Mouse (Mus musculus): Measurements from ENCODE around the gene Skiv2l.
"Not testable (repeated sequence)": the region's sequence is repeated elsewhere in the genome, so short reads cannot be mapped to it uniquely, and the experiment has no call there.

Skiv2l gene

GRCm38 (mm10) chr17:34836155-34836855 lies 13.7 kb downstream of the Skiv2l start:
- in situ Hi-C loops (cut with MboI, MseI) = loop anchor here (25.0 kb wide), 2 partner anchors 774 to 924 kb away; partner anchors contain the start of genes Daxx (in 1 of the 2), Platr17 (in 1 of the 2), Tapbp (in 1 of the 2) and Zbtb22 (in 1 of the 2)

GRCm38 (mm10) chr17:34830776-34831175 lies 19.2 kb downstream of the Skiv2l start:
- in situ Hi-C loops (cut with MboI, MseI) = loop anchor here (25.0 kb wide), 2 partner anchors 768 to 918 kb away; partner anchors contain the start of genes Daxx (in 1 of the 2), Platr17 (in 1 of the 2), Tapbp (in 1 of the 2) and Zbtb22 (in 1 of the 2)

GRCm38 (mm10) chr17:34814818-34815370 lies 35.1 kb downstream of the Skiv2l start:
- in situ Hi-C loops (cut with MboI, MseI) = loop anchor here (5.0 kb wide), 2 partner anchors 78 to 83 kb away; no protein-coding TSS in a partner anchor

GRCm38 (mm10) chr17:34813747-34814146 lies 36.3 kb downstream of the Skiv2l start:
- in situ Hi-C loops (cut with MboI, MseI) = loop anchor here in 1 of 2 experiments (5.0 kb wide), 1 partner anchor 81 kb away; no protein-coding TSS in a partner anchor

GRCm38 (mm10) chr17:34811275-34811674 lies 38.7 kb downstream of the Skiv2l start:
- in situ Hi-C loops (cut with MboI, MseI) = loop anchor here in 1 of 2 experiments (5.0 kb wide), 1 partner anchor 79 kb away; no protein-coding TSS in a partner anchor

GRCm38 (mm10) chr17:34810811-34811210 lies 39.2 kb downstream of the Skiv2l start:
- in situ Hi-C loops (cut with MboI, MseI) = loop anchor here in 1 of 2 experiments (5.0 kb wide), 1 partner anchor 79 kb away; no protein-coding TSS in a partner anchor

- in situ Hi-C loops (cut with MboI, MseI) = loop anchor here in 1 of 2 experiments (5.0 kb wide), 1 partner anchor 78 kb away; no protein-coding TSS in a partner anchor
Measured at GRCm38 (mm10) chr17:34810411-34810810, 39.6 kb downstream of the Skiv2l start.

GRCm38 (mm10) chr17:34808599-34809205 lies 41.3 kb downstream of the Skiv2l start:
- in situ Hi-C loops (cut with MboI, MseI) = no loop called here

GRCm38 (mm10) chr17:34807176-34807575 lies 42.8 kb downstream of the Skiv2l start:
- in situ Hi-C loops (cut with MboI, MseI) = no loop called here

- in situ Hi-C loops (cut with MboI, MseI) = loop anchor here in 1 of 2 experiments (5.0 kb wide), 1 partner anchor 83 kb away; no protein-coding TSS in a partner anchor
Measured at GRCm38 (mm10) chr17:34804871-34805562, 45.0 kb downstream of the Skiv2l start.

GRCm38 (mm10) chr17:34804301-34804700 lies 45.7 kb downstream of the Skiv2l start, which contains the start of gene Cyp21a1:
Gene Cyp21a1, minus strand, starts transcription at chr17:34804561.
- in situ Hi-C loops (cut with MboI, MseI) = loop anchor here in 1 of 2 experiments (5.0 kb wide), 1 partner anchor 82 kb away; no protein-coding TSS in a partner anchor

GRCm38 (mm10) chr17:34803367-34803766 lies 46.6 kb downstream of the Skiv2l start:
- in situ Hi-C loops (cut with MboI, MseI) = loop anchor here in 1 of 2 experiments (5.0 kb wide), 1 partner anchor 81 kb away; no protein-coding TSS in a partner anchor

- in situ Hi-C loops (cut with MboI, MseI) = loop anchor here in 1 of 2 experiments (5.0 kb wide), 1 partner anchor 80 kb away; no protein-coding TSS in a partner anchor
Measured at GRCm38 (mm10) chr17:34802756-34803155, 47.3 kb downstream of the Skiv2l start.

- in situ Hi-C loops (cut with MboI, MseI) = loop anchor here in 1 of 2 experiments (5.0 kb wide), 1 partner anchor 79 kb away; no protein-coding TSS in a partner anchor
Measured at GRCm38 (mm10) chr17:34800781-34801305, 49.2 kb downstream of the Skiv2l start.

GRCm38 (mm10) chr17:34799531-34799925 lies 50.5 kb downstream of the Skiv2l start:
- in situ Hi-C loops (cut with MboI, MseI) = no loop called here

GRCm38 (mm10) chr17:34798866-34799530 lies 51.0 kb downstream of the Skiv2l start:
- in situ Hi-C loops (cut with MboI, MseI) = no loop called here

GRCm38 (mm10) chr17:34798071-34798470 lies 51.9 kb downstream of the Skiv2l start:
- in situ Hi-C loops (cut with MboI, MseI) = not testable (repeated sequence)

- in situ Hi-C loops (cut with MboI, MseI) = not testable (repeated sequence)
Measured at GRCm38 (mm10) chr17:34797211-34797995, 52.6 kb downstream of the Skiv2l start.

Data from T-helper 17 cell (primary cell).